ENCODE assay signal across 13 mouse cellular contexts in genomic region chr10:91142654-91143191, GRCm38 (mm10). TPM values are rescaled to one million over a fixed set of nuclear protein-coding genes. Genes with fewer than 3 reads are reported as not detected.
A peak's percentile ranks its signal among the peaks of the same experiment; 100 is the strongest.
DNase-seq lines count a peak whose midpoint lies in the region; ATAC-seq and TF ChIP-seq lines count a peak whose summit lies in the region.
"Had no signal": no experiment of that assay in that cellular context is flagged by ENCODE, and none has a peak within 500 bp of the region (broad histone marks: within the 10 kb centered on the region; RNA-seq: fewer than 3 reads in every experiment).

No protein-coding gene starts in this region.

- H3K9ac ChIP-seq in heart, embryonic 11.5 days (ENCODE audit: low read depth, low read length) = no peak overlapping the region
- no peak overlapping the region for H3K9ac ChIP-seq in midbrain, postnatal 0 days (replicated peaks; ENCODE audit: low read length, poor library complexity, severe bottlenecking)
- no peak overlapping the region for H3K9ac ChIP-seq in intestine, postnatal 0 days (ENCODE audit: low read depth, low read length)
- H3K9ac ChIP-seq: liver, embryonic 13.5 days had no signal

- peaks cover 12% of the 10 kb centered on the region for H3K4me1 ChIP-seq in heart, embryonic 11.5 days (ENCODE audit: control insufficient read depth, insufficient read depth, low read length)
- H3K4me1 ChIP-seq in midbrain, embryonic 10.5 days = no peaks in the 10 kb centered on the region
- H3K4me1 ChIP-seq in midbrain, postnatal 0 days (ENCODE audit: insufficient read depth, low read length) = no peaks in the 10 kb centered on the region
- H3K4me1 ChIP-seq in intestine, postnatal 0 days (replicated peaks; ENCODE audit: control insufficient read depth, insufficient read depth, low read length) = no peaks in the 10 kb centered on the region

- no peak overlapping the region for H3K4me3 ChIP-seq in heart, embryonic 11.5 days (ENCODE audit: low read depth, low read length)
- no peak overlapping the region for H3K4me3 ChIP-seq in midbrain, embryonic 10.5 days
- no peak overlapping the region for H3K4me3 ChIP-seq in midbrain, postnatal 0 days (ENCODE audit: low read depth, low read length)
- H3K4me3 ChIP-seq in intestine, postnatal 0 days (ENCODE audit: low read depth, low read length) = no peak overlapping the region
- H3K4me3 ChIP-seq: erythroblast, embryonic 14.5 days; liver, embryonic 13.5 days had no signal

- H3K36me3 ChIP-seq in heart, embryonic 11.5 days (ENCODE audit: control insufficient read depth, insufficient read depth, low read length) = peaks cover 19% of the 10 kb centered on the region
- peaks cover 34% of the 10 kb centered on the region for H3K36me3 ChIP-seq in midbrain, embryonic 10.5 days
- peaks cover 11% of the 10 kb centered on the region; the same call in 1 of the 2 replicates for H3K36me3 ChIP-seq in midbrain, postnatal 0 days (ENCODE audit: insufficient read depth, low read length)
- peaks cover 17% of the 10 kb centered on the region; the same call in 1 of the 2 replicates for H3K36me3 ChIP-seq in intestine, postnatal 0 days (ENCODE audit: control insufficient read depth, insufficient read depth)

- H3K4me2 ChIP-seq in heart, embryonic 11.5 days = no peak overlapping the region
- no peak overlapping the region for H3K4me2 ChIP-seq in midbrain, postnatal 0 days (ENCODE audit: low read depth, low read length, poor library complexity, severe bottlenecking)
- no peak overlapping the region for H3K4me2 ChIP-seq in intestine, postnatal 0 days (replicated peaks; ENCODE audit: low read depth)
- H3K4me2 ChIP-seq: liver, embryonic 13.5 days had no signal

- no peak overlapping the region for H3K27ac ChIP-seq in heart, embryonic 11.5 days (ENCODE audit: low read depth, low read length)
- no peak overlapping the region for H3K27ac ChIP-seq in midbrain, embryonic 10.5 days (replicated peaks)
- no peak overlapping the region for H3K27ac ChIP-seq in midbrain, postnatal 0 days (ENCODE audit: low read depth, low read length)
- no peak overlapping the region for H3K27ac ChIP-seq in intestine, postnatal 0 days (ENCODE audit: low read depth, low read length)

- no peaks in the 10 kb centered on the region for H3K27me3 ChIP-seq in heart, embryonic 11.5 days (ENCODE audit: control insufficient read depth, insufficient read depth, low read length)
- H3K27me3 ChIP-seq in midbrain, embryonic 10.5 days (ENCODE audit: low read depth, poor library complexity, severe bottlenecking) = no peaks in the 10 kb centered on the region
- no peaks in the 10 kb centered on the region for H3K27me3 ChIP-seq in midbrain, postnatal 0 days (ENCODE audit: insufficient read depth, low read length)
- no peaks in the 10 kb centered on the region for H3K27me3 ChIP-seq in intestine, postnatal 0 days (replicated peaks; ENCODE audit: control insufficient read depth, insufficient read depth, low read length)
- H3K27me3 ChIP-seq: liver, embryonic 13.5 days had no signal

- ATAC-seq in heart, embryonic 11.5 days (replicated peaks; ENCODE audit: insufficient number of reproducible peaks, low FRiP score, low TSS enrichment) = no peak
- no peak for ATAC-seq in midbrain, postnatal 0 days (ENCODE audit: low FRiP score)
- 0 out of 2 replicates have a peak, but pooled peaks have one; percentile 35 for ATAC-seq in intestine, postnatal 0 days

- no peak for TF ChIP-seq CTCF in midbrain, postnatal 0 days (IDR thresholded peaks at IDR 0.05)
- TF ChIP-seq CTCF in intestine, postnatal 0 days (IDR thresholded peaks at IDR 0.05; ENCODE audit: low read depth) = peak; percentile 32; the same call in 1 of the 2 replicates

- no peaks in the 10 kb centered on the region for H3K9me3 ChIP-seq in heart, embryonic 11.5 days (replicated peaks; ENCODE audit: control insufficient read depth, low read length)
- no peaks in the 10 kb centered on the region for H3K9me3 ChIP-seq in midbrain, embryonic 10.5 days (replicated peaks)
- H3K9me3 ChIP-seq in midbrain, postnatal 0 days (ENCODE audit: low read length) = no peaks in the 10 kb centered on the region
- no peaks in the 10 kb centered on the region for H3K9me3 ChIP-seq in intestine, postnatal 0 days (ENCODE audit: control insufficient read depth)
- H3K9me3 ChIP-seq: liver, embryonic 13.5 days had no signal

- 73% methylated on average over 10 of the region's 10 CpGs for WGBS in heart, embryonic 11.5 days (ENCODE audit: insufficient replicate concordance)
- 75% methylated on average over 10 of the region's 10 CpGs for WGBS in midbrain, embryonic 10.5 days
- 77% methylated on average over 10 of the region's 10 CpGs for WGBS in midbrain, postnatal 0 days
- WGBS in intestine, postnatal 0 days = 66% methylated on average over 10 of the region's 10 CpGs

- peak; percentile 84 for DNase-seq in heart, adult 11 months
- peak; percentile 15 for DNase-seq in midbrain, embryonic 10.5 days (ENCODE audit: low spot score)
- no peak for DNase-seq in midbrain, postnatal 0 days (ENCODE audit: low spot score)
- no peak for DNase-seq in cerebellum, postnatal 36 days
- no peak for DNase-seq in embryo, embryonic 9.5 days (ENCODE audit: extremely low spot score)
- no peak for DNase-seq in cerebellum, postnatal 4 days (ENCODE audit: low spot score in 2 of 2)
- DNase-seq: adrenal gland, postnatal 10 days; kidney, adult 11 months; liver, embryonic 13.5 days; spleen, adult 18-20 months had no signal

RNA-seq across cellular contexts. Expression of gene Slc25a3, which starts 18.9 kb away (rescaled TPM):
- 838 and 861 TPM in 2 replicates for polyA plus RNA-seq in heart, embryonic 11.5 days (2014; fragmentation: Nextera tagmentation; extraction: Ambion mirVana)
- 384 and 388 TPM in 2 replicates for polyA plus RNA-seq in midbrain, embryonic 10.5 days (2016; fragmentation: Nextera tagmentation; extraction: Ambion mirVana)
- 427 and 430 TPM in 2 replicates for total RNA-seq in midbrain, postnatal 0 days (2014; rRNA removed)
- 640 and 652 TPM in 2 replicates for polyA plus RNA-seq in midbrain, postnatal 0 days (2015; fragmentation: Nextera tagmentation; extraction: Ambion mirVana)
- 1,127 and 1,178 TPM in 2 replicates for polyA plus RNA-seq in intestine, postnatal 0 days (2015; fragmentation: Nextera tagmentation; extraction: Ambion mirVana)

RNA-seq across cellular contexts. Expression of gene Tmpo, which starts 38.4 kb away (rescaled TPM):
- polyA plus RNA-seq in heart, embryonic 11.5 days (2014; fragmentation: Nextera tagmentation; extraction: Ambion mirVana) = 162 and 170 TPM in 2 replicates
- 272 and 275 TPM in 2 replicates for polyA plus RNA-seq in midbrain, embryonic 10.5 days (2016; fragmentation: Nextera tagmentation; extraction: Ambion mirVana)
- total RNA-seq in midbrain, postnatal 0 days (2014; rRNA removed) = 102 and 116 TPM in 2 replicates
- polyA plus RNA-seq in midbrain, postnatal 0 days (2015; fragmentation: Nextera tagmentation; extraction: Ambion mirVana) = 44.6 and 54.8 TPM in 2 replicates
- polyA plus RNA-seq in intestine, postnatal 0 days (2015; fragmentation: Nextera tagmentation; extraction: Ambion mirVana) = 57.7 and 59.7 TPM in 2 replicates

RNA-seq across cellular contexts. Expression of gene Ikbip, which starts 60.0 kb away (rescaled TPM):
- 46.1 and 48.2 TPM in 2 replicates for polyA plus RNA-seq in heart, embryonic 11.5 days (2014; fragmentation: Nextera tagmentation; extraction: Ambion mirVana)
- polyA plus RNA-seq in midbrain, embryonic 10.5 days (2016; fragmentation: Nextera tagmentation; extraction: Ambion mirVana) = 20.9 and 23.0 TPM in 2 replicates
- 15.4 and 17.3 TPM in 2 replicates for total RNA-seq in midbrain, postnatal 0 days (2014; rRNA removed)
- 16.9 and 17.7 TPM in 2 replicates for polyA plus RNA-seq in midbrain, postnatal 0 days (2015; fragmentation: Nextera tagmentation; extraction: Ambion mirVana)
- polyA plus RNA-seq in intestine, postnatal 0 days (2015; fragmentation: Nextera tagmentation; extraction: Ambion mirVana) = 19.4 and 23.0 TPM in 2 replicates
- polyA plus RNA-seq: erythroblast, embryonic 14.5 days had no signal

Comparison
In these comparisons a context has a peak if more than half of its experiments do, and no peak if none do; other contexts are left out.
1. DNase-seq: peak in heart, adult 11 months (single experiment) and midbrain, embryonic 10.5 days (single experiment); none in midbrain, postnatal 0 days (single experiment), cerebellum, postnatal 36 days (0 of 2), embryo, embryonic 9.5 days (single experiment) and cerebellum, postnatal 4 days (0 of 2).